Mouse (Mus musculus): ENCODE data around the gene Olfr571. TPM values are rescaled to one million over a fixed set of nuclear protein-coding genes. Genes with fewer than 3 reads are reported as not detected.

The Olfr571 gene
- not detected in 2 replicates for polyA plus RNA-seq (2012)

DNA sequence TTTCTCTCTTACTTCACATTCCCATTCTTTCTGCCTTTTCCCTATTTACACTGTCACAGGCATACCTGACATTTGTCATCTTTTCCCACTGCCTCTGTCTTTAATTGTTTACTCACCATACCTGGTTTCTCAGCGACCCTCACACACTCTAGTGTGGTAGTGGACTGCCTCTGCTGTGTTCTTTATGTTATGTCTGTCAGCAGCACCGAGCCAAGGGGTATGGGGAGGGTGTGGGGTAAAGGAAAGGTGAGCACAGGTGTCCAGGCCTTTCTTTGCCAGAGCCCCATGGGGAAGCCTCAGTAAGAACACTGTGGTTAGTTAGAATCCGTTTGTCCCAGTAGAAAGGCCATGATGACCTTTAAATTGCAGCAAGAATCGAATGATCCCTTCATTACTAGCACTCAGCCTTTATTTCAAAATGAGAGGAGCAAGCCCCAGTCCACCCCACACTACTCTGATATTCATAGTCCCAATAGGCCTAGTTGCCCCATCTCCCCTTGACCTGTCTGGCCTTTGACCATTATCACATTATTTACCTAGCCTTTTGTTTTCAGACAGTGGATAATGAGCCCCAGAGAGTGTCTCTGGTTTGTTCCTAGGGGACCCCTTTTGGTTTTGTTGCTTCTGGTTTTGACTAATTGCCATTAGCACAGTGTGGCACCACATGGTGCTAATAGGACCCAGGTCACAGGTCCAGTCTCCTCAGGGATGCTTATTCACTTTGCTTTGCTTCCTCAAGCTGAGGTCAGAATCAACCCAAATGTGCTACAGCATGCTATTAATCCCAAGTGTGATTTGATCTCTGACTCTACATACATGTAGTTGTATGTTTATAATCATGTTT lies at the start of gene Olfr571:
TSS of gene Olfr571 (minus strand) at position 505 of the 844 bp plus-strand sequence.
- no peak for TF ChIP-seq GATA1 (IDR thresholded peaks at IDR 0.05; ENCODE audit: low read length)

DNA sequence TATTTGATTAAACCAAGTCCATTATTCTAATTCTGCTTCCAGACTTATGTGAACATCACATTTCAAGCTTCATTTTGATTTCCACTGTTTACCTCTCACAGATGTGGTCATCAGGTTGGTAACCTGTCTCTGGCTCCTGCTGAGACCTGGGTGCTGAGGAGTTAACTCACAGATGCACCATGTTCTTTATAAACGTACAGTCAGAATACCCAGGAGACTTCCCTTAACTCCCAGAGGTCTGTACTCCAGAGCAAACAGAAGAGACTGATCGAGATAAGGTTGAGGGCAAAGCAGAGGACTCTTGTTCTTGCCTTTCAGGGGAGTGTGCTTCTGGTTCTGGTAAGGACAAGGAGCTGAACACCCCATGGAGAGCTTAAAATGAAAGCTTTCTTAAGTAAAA lies 45.0 kb upstream of the Olfr571 start, which contains the start of gene Olfr576:
TSS of gene Olfr576 (plus strand) at position 301 of the 400 bp plus-strand sequence.
- no peak for TF ChIP-seq GATA1 (IDR thresholded peaks at IDR 0.05; ENCODE audit: low read length)

DNA sequence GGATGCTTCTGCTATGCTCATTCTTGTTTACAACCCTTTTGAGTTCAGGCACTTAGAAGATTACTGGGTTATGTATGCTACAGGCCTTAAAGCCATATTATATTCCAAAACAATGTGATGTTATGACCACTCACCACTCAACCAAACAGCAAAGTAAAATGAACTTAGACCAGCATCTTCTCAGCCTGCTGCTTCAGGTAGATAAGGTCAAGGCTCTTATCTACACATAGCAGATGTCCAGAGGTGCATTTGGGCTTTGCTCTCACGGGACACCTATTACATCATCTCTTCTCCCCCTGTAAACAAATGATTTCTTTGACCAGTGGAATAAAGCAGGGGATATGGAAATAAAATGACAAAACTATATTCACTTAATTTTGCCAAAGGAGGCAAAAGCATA lies 41.3 kb upstream of the Olfr571 start, which contains the start of gene Olfr575:
TSS of gene Olfr575 (minus strand) at position 183 of the 400 bp plus-strand sequence.
- no peak for TF ChIP-seq GATA1 (IDR thresholded peaks at IDR 0.05; ENCODE audit: low read length)

DNA sequence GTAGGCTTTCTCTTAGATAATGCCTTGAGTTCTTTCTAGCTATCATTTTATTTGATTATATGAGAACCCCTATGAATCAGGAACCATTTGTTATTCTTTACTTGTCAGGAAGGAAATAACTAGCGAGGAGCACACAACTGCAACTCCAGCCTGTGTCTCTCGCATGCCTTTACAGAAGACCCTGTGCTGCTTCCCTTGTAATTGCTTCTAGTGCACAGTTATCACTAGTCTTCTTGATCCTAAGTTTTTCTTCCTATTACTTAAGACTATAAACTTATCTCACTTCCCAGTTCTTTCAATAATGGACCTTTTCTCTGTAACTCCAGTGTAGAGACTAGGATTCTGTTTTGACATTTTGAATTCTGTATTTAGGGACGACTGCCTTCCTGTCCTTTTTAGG lies 40.8 kb upstream of the Olfr571 start:
- no peak for TF ChIP-seq GATA1 (IDR thresholded peaks at IDR 0.05; ENCODE audit: low read length)

DNA sequence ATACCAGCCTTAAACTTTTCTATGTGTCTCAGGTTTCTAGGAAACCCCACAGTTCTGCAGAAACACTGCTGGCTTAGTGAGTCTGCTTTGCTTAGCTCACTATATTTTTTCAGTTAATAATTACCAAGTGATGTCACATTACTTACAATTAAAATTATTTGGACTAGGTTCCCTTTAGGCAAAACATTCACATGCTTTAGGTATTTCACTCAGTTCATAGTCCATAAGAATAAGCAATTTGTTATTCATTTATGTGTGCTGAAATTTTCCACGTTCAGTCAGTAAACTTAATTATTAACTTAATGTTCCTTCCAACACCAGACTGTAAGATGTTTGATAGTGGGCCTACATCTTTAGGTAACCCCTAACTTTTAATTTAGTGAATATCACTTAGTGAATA lies 33.4 kb upstream of the Olfr571 start:
- TF ChIP-seq GATA1 (IDR thresholded peaks at IDR 0.05; ENCODE audit: low read length) = no peak

DNA sequence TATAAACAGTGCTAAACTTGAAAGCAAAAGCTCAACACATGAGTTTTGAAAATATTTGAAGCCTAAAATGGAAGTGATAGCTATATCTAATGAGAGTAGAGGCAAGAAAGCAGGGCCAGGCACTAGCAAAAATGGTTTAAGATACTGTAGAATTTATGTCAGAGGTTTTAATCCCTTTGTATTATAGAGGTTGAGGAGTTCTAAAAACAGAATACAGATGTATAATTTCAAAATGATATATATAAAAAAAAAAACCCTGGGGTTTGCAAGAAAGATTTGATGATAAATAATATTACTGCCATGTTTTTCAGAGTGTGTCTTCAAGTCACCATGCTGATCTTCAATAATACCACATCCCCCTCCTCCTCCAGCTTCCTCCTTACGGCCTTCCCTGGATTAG lies 30.8 kb upstream of the Olfr571 start, which contains the start of gene Olfr574:
TSS of gene Olfr574 (plus strand) at position 301 of the 400 bp plus-strand sequence.
- TF ChIP-seq GATA1 (IDR thresholded peaks at IDR 0.05; ENCODE audit: low read length) = no peak

DNA sequence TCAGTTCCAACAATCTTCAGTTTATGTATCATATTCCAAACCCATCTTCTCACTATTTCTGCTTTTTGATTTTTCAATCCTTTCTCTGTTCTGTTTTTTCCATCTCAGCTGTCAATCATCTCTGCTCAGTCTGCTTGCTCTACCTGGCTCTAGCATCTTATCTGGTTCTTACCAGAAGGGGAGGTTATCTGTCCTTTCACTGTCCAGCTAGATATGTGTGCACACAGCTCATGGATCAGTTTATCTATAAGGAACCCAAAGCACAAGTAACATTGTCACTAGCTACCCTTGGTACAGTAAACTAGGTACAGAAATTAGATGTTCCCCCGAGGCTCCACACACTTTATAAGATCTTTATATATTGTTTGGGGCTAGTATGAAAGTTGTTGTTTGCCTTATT lies 26.1 kb upstream of the Olfr571 start:
- TF ChIP-seq GATA1 (IDR thresholded peaks at IDR 0.05; ENCODE audit: low read length) = no peak

DNA sequence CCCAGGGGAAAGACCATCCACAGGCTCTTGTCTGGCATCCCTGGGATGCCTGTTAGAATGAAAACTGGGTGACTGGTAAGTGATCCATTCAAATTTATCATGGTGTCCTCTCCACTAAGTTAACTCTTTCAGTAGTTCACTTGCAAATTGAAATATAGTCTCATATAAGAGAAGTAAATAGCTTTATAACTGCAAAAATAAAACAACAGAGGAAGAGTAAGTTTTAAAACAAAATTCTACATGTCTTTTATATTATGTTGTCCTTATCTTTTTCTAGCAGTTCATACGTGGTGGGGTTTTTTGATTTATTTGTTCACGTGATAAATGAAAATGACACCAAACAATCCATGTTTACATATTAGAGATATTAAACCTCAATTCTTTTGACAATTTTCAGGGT lies 25.1 kb upstream of the Olfr571 start, which contains the start of gene Olfr573-ps1:
TSS of gene Olfr573-ps1 (minus strand) at position 101 of the 400 bp plus-strand sequence.
- TF ChIP-seq GATA1 (IDR thresholded peaks at IDR 0.05; ENCODE audit: low read length) = no peak

DNA sequence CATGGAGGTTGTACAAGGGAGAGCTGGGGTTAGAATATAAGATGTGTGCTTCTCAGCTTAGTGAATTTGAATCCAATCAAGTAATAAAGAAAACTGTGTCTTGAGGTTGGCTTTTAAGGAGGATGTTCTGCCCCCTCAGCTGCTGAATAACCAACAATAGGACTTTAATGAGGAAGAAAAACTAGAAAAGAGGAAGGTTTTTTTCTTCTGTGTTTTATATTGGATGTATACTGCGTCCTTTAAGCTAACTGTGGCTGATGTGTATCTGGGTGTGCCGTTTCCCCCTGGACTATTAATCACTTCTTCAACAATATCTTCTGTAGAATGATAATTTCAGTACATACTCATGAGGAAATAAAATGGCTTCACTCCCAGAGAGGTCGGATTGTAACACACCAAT lies 9.8 kb upstream of the Olfr571 start:
- TF ChIP-seq GATA1 (IDR thresholded peaks at IDR 0.05; ENCODE audit: low read length) = no peak

DNA sequence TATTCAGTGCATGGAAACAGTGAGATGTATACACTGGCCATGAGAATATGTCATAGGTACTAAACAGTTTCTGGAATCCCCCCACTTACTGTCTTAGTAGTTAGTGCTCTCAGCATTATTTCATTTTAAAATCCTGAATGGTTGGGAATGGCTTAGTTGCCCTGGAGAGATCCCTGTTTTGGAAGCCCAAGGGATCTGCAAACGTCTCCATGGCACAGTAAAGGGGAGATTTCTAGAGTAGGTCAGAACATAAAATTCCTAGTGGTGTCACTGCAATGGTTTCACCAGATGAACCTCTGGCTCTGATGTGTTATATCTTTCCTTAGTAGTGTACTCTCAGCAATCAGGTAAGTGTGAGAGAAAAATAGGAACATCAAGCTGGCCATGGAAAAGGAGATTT lies 6.8 kb upstream of the Olfr571 start, which contains the start of gene Olfr572:
TSS of gene Olfr572 (plus strand) at position 301 of the 400 bp plus-strand sequence.
- TF ChIP-seq GATA1 (IDR thresholded peaks at IDR 0.05; ENCODE audit: low read length) = no peak

DNA sequence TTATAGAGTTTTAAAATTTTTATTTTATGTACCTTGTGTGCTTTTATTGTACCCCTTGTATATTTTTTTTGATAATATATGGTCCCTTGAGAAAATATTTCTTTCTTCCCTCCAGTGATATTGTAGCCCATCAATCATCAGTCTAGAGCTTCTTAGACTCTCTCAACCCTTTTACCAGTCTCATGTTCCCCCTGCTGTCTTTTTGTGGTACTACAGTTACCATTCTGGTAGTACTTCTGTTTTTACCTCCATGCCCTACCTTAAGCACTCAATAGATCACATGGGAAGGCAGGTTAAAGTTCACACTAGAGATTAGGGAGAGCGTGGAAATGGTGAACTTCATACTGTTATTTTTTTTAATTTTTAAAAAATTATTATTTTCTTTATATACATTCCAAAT lies 2.3 kb upstream of the Olfr571 start:
- TF ChIP-seq GATA1 (IDR thresholded peaks at IDR 0.05; ENCODE audit: low read length) = no peak

DNA sequence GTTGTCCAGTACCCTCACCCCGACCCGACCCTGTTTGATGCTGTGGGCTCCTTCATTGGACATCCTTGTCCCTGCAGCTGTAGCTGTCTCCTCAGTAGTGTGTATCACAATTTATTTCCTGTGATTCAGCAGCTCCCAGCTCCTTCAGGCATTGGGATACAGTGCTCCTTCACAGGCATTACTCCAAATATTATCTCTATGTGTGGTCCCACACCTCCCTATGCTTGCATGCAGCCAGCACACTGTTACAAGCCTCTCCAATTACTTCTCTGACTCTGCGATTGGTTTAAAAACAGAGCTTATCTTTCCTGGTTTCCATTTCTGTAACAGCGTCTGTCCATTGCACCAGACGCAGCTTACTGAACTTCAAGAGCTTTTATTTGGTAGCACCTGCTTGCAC lies 931 bp downstream of the Olfr571 start:
- TF ChIP-seq GATA1 (IDR thresholded peaks at IDR 0.05; ENCODE audit: low read length) = no peak

DNA sequence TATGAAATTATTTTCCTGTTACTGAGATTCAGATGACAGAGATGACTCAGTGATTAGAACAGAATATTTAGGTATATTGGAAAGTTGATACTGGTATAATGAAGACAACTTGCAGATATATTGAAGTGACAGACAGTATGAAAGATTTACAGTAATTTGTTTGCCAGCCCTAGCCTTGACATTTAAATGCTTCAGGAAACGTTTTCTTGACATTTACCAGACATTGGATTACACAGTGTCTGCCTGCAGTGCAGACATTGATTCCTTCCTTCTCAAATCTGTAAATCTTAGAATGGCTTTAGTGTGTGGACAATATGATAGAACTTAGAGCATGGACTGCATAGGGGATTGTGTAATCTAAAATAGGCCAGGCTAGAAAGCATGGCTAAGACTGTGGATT lies 2.1 kb downstream of the Olfr571 start:
- no peak for TF ChIP-seq GATA1 (IDR thresholded peaks at IDR 0.05; ENCODE audit: low read length)

DNA sequence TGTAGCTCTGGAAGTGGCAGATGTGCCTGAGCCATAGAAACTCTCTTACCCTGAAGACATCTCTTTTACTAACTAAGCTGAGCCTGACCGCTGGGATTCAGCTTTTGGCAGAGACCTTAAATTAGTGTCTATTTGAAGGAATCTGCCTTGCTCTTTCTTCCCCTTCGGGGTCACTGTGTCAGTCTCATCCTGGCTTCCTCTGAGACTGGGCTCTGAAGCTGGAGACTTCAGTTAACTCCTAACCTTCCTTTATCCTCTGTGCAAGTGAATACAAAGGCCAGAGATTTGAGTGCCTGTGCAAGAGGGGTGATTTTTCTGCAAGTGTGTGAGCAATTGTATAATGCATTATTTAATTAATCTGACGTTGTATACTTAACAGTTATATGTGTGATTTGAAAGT lies 26.6 kb downstream of the Olfr571 start, which contains the start of gene Olfr569:
TSS of gene Olfr569 (minus strand) at position 101 of the 400 bp plus-strand sequence.
- TF ChIP-seq GATA1 (IDR thresholded peaks at IDR 0.05; ENCODE audit: low read length) = no peak

DNA sequence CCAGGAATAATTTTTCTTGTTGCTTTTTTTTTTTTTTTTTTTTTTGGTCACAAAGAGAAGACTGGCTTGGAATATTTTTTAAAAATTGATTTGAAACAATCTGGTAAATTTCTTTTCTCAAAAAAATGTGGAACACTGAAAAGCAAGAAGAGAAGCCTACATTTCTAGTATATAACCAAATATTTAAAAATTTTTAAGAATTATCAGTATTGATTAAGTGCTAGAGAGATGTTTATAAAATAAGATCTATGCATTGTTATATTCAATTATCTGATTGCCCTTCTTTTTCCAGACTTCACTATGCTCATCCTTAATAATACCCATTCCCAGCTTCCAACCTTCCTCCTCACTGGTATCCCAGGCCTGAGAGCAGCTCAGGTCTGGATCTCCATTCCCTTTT lies 40.5 kb downstream of the Olfr571 start, which contains the start of gene Olfr568:
TSS of gene Olfr568 (plus strand) at position 301 of the 400 bp plus-strand sequence.
- TF ChIP-seq GATA1 (IDR thresholded peaks at IDR 0.05; ENCODE audit: low read length) = no peak

DNA sequence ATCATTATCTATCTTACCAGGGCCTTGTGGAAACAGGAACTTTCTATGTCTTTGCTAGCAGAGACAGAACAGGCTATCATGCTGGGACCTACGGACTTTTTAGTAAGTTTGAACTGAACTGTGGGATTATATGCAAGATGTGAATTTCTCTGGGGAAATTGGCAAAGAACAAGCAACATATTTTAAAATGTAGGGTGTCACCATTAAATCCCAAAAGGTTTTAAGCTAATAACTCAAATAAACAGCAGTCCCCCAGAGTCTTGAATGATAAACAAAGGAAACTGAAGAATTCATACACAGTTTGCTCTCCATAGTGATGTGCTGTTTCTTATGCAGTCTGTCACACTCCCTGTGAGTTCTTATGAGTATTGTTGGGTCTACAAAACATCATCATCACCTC lies 58.7 kb downstream of the Olfr571 start, which contains the start of gene Olfr566:
TSS of gene Olfr566 (minus strand) at position 101 of the 400 bp plus-strand sequence.
- no peak for TF ChIP-seq GATA1 (IDR thresholded peaks at IDR 0.05; ENCODE audit: low read length)

Data from G1E-ER4 (cell line).